Mouse (Mus musculus): ENCODE measurements at regions not wholly inside any gene's neighbourhood (a gene's known extent, or its start where the extent isn't known, plus 50 kb on each side); places are given as distances from the start of the nearest gene placed in this dataset.
"Not testable (repeated sequence)": the region's sequence is repeated elsewhere in the genome, so short reads cannot be mapped to it uniquely, and the experiment has no call there.

DNA sequence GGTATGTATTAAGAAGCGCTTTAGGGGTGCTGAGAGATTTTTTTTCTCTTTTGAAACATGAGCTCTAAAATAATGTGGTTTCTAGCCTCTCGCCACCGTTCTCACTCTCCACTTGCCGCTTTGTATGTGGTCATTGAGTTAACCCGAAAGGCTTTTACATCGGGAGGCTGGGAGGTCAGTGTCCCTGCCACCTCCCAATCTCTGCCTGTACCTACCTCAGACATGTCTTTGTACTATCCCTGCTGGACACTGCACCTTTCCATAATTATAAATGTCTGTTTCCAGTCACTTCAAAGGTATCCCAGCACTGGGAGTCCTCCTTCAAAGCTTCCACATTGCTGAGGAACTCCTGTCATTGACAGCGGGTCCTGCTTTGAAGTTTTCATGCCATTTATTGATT is 347.6 kb upstream of the Tbc1d2b start:
- intact Hi-C loops (cut with DNase I) = no loop called here

DNA sequence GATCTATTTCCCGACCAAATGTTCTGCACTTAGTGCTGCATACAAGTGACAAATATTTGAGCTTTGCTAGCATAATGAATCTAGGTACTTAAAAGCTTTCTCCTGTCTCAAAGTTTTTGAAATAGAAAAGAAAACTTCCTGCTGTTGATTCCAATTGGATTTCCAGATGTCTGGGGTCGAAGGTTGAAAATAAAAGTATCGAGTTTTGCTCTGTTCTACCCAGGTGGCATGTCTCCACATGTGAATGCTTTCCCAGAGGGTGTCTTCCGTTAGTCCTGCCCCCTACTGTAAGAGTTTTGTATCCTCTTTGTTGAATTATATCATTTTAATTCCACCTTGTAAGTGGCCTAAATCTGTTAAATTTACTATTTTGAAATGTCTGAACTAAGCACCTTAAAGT is 327.3 kb upstream of the Tbc1d2b start:
- TF ChIP-seq CTCF (IDR thresholded peaks at IDR 0.05) = no peak
- no peak for DNase-seq (ENCODE audit: extremely low spot score in 1 of 2, low spot score in 2 of 2)
- Histone ChIP-seq H3K27ac (no peak overlapping the region), H3K4me3 (no peak overlapping the region)
- intact Hi-C loops (cut with DNase I) = no loop called here

More for the DNA sequence above, 347.6 kb upstream of the Tbc1d2b start:
- TF ChIP-seq CTCF (IDR thresholded peaks at IDR 0.05) = no peak
- Histone ChIP-seq H3K4me3 (no peak overlapping the region), H3K27ac (no peak overlapping the region)
- no peak for DNase-seq (ENCODE audit: extremely low spot score in 1 of 2, low spot score in 2 of 2)

DNA sequence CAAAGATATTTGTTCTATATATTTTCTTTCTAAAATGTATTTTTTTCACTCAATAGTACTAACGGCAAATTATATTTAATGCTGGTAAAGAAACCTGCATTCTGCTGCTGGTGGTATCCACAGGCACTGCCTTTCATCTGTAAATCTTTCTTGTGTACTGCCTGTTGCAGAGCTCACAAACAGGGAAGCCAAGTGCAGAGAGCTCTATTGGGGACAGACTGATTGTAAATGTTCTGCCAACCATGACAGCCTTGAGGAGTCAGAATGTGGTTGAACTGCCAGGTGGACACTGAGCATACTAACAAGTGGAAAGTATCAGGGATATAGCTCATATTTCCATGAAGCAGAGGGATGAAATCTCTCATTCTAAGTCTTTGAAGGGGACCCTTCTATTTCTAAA is 286.1 kb upstream of the Tbc1d2b start:
- Histone ChIP-seq H3K4me3 (no peak overlapping the region), H3K27ac (no peak overlapping the region)
- no peak for TF ChIP-seq CTCF (IDR thresholded peaks at IDR 0.05)
- DNase-seq (ENCODE audit: extremely low spot score in 1 of 2, low spot score in 2 of 2) = no peak
- intact Hi-C loops (cut with DNase I) = no loop called here

DNA sequence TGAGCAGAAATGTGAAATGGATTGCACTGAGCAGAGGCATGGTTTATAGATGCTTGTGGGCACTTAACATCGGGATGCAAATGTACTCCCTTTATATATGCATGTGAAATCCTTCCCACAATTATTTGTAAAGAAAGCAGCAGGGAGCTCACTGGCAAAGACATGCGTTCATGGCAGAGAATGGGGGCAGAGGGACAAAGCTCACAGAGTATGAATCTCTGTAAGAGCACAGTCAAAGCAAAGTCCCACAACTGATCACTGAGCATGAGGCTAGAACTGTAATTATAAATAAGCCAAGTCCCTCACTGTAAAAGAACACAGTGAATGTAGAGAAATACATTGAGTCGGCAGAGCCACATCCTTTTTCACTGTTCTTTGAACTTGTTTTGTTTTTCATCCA is 285.6 kb upstream of the Tbc1d2b start:
- intact Hi-C loops (cut with DNase I) = no loop called here
- TF ChIP-seq CTCF (IDR thresholded peaks at IDR 0.05) = no peak
- no peak for DNase-seq (ENCODE audit: extremely low spot score in 1 of 2, low spot score in 2 of 2)
- no peak overlapping the region for H3K4me3 ChIP-seq
- H3K27ac ChIP-seq = no peak overlapping the region

DNA sequence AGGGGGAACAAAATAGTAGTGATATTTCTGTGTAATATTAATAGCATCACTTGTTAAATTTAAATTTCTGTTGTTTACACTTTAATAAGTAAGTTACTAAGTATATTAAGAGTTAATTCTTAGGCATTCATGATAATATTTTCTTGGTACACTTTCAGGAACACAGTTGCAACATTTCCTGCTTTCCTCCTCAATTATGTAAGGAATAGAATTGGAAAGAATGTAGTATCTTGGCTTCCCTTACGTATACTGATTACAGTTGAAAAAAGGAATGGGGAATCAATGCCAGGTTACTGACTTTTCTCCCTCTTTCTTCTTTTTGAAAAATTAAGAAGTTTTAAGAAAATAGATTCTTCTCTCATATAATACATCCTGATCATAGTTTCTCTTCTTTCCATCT is 277.3 kb upstream of the Tbc1d2b start:
- no peak for TF ChIP-seq CTCF (IDR thresholded peaks at IDR 0.05)
- Histone ChIP-seq H3K27ac (no peak overlapping the region), H3K4me3 (no peak overlapping the region)
- intact Hi-C loops (cut with DNase I) = no loop called here
- DNase-seq (ENCODE audit: extremely low spot score in 1 of 2, low spot score in 2 of 2) = no peak

DNA sequence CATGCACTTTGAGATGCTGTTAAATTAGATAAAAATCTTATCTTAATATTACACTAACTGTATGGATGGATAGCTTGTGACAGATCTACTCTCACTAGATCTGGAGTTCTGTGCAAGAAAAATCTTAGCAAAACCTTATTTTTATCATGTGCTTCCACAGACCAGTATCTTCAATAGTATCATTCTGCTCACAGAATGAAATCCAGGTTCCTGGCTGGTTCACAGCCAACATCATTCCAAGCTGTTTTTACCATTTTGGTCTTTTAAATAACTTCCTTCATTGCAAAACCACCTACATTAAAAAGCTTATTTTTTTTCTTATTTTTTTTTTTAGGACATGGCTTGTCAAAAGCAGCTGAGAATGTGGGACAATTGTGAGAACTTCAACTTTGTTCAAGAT is 276.1 kb upstream of the Tbc1d2b start:
- intact Hi-C loops (cut with DNase I) = no loop called here
- DNase-seq (ENCODE audit: extremely low spot score in 1 of 2, low spot score in 2 of 2) = no peak
- no peak overlapping the region for H3K4me3 ChIP-seq
- H3K27ac ChIP-seq = no peak overlapping the region
- no peak for TF ChIP-seq CTCF (IDR thresholded peaks at IDR 0.05)

DNA sequence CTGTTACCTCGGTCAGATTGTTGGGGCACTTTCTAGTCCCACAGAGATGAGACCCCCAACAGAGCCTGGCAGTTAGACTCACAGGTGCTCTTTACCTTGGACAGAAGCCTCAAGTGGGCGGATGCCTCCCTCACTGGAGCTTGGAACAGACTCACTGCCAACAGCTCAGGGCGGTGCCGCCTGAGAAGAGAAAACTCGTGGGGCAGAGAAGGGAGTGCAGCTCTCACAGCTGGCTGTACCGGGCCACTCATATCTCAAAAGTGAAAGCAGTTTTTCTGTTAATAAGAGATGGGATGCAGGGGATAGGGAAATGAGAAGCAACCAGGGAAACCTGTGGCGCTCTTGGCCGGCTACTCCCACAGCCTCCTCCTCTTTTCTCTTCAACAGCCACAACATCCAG is 267.1 kb upstream of the Tbc1d2b start:
- intact Hi-C loops (cut with DNase I); DNase-seq (ENCODE audit: extremely low spot score in 1 of 2, low spot score in 2 of 2); H3K27ac ChIP-seq; H3K4me3 ChIP-seq: not testable (repeated sequence)

DNA sequence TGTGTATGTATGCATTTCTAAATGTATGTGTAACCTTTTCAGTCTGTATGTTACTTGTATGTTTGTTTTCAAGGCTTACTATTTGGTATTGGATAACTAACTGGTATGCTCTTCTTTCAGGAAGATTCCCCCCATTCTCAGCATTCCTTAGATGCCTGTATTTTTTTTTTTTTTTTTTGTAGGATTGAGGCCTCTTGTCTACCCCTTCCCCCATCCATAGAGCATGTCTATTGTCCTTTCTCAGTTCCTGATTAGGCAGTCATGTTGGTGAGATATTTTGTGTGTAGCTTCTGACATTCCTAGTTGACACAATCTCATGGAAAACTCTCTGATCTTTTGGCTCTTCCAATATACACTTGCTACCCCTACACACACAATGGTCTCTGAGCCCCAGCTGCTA is 262.8 kb upstream of the Tbc1d2b start:
- no peak overlapping the region for H3K27ac ChIP-seq
- no peak for TF ChIP-seq CTCF (IDR thresholded peaks at IDR 0.05)
- no peak overlapping the region for H3K4me3 ChIP-seq
- intact Hi-C loops (cut with DNase I) = no loop called here
- no peak for DNase-seq (ENCODE audit: extremely low spot score in 1 of 2, low spot score in 2 of 2)

DNA sequence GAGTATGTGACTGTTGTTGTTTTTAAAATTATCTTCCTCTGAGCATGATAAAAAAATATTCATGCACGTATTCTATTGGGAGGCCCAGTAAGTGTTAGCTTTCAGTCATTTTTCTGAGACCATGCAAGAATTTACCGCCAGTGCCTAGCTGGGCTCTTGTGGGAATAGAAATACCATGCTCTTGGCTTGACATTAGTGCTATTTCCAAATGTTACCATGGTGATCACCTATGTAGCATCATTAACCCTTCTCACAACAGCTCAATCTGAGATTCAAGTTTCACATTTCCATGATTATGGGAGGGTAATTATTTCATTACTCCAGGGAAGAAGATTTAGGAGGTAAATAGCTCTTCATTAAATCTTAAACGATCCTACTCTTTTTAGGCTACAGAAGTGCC is 250.6 kb upstream of the Tbc1d2b start:
- TF ChIP-seq CTCF (IDR thresholded peaks at IDR 0.05) = no peak

DNA sequence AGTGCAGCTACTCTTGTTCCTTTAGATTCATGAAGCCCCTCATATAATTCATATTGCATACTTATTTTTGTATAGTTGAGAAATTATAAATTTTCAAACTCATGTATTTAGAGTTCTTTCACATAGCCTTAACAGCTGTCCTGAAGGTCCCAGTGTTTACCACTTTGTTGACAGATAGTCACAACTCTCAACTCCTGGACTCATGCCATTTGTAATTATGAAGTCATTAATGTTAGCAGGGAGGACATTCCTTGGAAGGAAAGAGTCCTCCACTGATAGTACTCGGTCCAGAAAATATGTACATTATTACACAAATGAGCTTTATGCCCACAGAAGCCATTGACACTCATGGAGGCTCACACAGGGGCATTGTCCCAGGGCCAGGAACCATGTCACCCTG is 224.3 kb upstream of the Tbc1d2b start:
- no peak for DNase-seq (ENCODE audit: extremely low spot score in 1 of 2, low spot score in 2 of 2)
- no peak overlapping the region for H3K27ac ChIP-seq
- no peak for TF ChIP-seq CTCF (IDR thresholded peaks at IDR 0.05)
- H3K4me3 ChIP-seq = no peak overlapping the region
- intact Hi-C loops (cut with DNase I) = no loop called here

More for the DNA sequence above, 250.6 kb upstream of the Tbc1d2b start:
- no peak overlapping the region for H3K4me3 ChIP-seq
- intact Hi-C loops (cut with DNase I) = no loop called here
- H3K27ac ChIP-seq = no peak overlapping the region
- DNase-seq (ENCODE audit: extremely low spot score in 1 of 2, low spot score in 2 of 2) = no peak

DNA sequence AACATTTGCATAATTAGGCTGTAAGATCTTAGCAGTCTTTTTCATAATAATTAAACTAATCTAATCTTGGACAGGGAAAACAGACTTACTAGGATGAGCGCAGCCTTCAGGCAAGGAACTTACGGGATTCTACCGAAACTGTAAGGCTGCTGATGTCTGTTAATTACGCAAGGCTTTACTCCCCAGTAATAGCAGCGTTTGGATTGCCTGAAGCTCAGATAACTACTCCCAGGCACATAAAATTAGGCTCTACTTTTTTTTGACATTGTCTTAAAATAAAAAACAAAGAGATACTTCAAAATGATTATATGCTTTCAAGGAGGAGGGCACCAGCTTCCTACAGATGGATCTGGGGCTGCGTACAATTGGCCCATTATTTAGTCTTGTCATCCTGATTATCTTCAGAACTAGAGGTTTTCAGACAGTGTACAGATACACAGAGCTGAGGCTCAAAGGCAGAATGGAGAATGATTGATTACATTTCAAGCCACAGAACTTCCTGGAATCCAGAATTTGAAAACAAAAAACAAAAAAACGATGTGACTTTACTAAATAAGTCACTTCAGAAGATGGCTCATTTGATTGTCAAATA is 220.1 kb upstream of the Tbc1d2b start:
- DNase-seq (ENCODE audit: extremely low spot score in 1 of 2, low spot score in 2 of 2) = no peak
- intact Hi-C loops (cut with DNase I) = no loop called here
- H3K27ac ChIP-seq = no peak overlapping the region
- no peak overlapping the region for H3K4me3 ChIP-seq
- TF ChIP-seq CTCF (IDR thresholded peaks at IDR 0.05) = no peak

DNA sequence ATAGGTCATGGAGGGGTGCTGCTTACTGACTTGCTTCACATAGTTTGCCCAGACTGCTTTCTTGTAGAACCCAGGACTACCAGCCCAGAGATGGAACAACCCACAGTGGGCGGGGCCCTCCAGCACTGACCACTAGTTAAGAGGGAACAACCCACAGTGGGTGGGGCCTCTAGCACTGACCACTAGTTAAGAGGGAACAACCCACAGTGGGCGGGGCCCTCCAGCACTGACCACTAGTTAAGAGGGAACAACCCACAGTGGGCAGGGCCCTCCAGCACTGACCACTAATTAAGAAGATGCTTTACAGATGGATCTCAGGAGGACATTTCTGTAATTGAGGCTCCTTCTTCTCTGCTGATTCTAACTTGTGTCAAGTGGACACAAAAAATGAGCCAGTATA is 180.0 kb upstream of the Tbc1d2b start:
- no peak for TF ChIP-seq CTCF (IDR thresholded peaks at IDR 0.05)
- H3K4me3 ChIP-seq = no peak overlapping the region
- intact Hi-C loops (cut with DNase I) = no loop called here

DNA sequence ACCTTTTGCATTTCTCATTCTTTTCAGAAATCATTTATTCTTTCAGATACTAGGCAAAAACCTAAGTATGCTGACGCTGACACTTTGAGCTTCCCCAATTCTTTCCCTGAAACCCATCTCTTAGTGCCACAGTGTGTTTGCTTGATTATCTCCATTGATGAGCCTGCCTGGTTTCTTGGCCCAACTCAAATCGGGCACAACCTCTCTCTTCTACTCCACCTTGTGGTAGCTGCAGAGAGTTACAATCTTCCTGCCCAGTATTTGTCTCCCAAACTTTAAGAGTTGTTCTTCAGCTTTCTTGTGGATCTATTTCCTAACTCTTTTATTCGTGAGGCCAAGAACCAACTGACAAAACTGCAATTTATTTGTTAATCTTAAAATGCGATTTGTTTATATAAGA is 176.4 kb upstream of the Tbc1d2b start:
- intact Hi-C loops (cut with DNase I) = loop anchor here (1.0 to 5.0 kb wide), 2 partner anchors 130 to 241 kb away; no protein-coding TSS in a partner anchor
- no peak overlapping the region for H3K27ac ChIP-seq
- no peak for DNase-seq (ENCODE audit: extremely low spot score in 1 of 2, low spot score in 2 of 2)
- peak; percentile 75 for TF ChIP-seq CTCF (IDR thresholded peaks at IDR 0.05)
- H3K4me3 ChIP-seq = no peak overlapping the region

More for the DNA sequence above, 180.0 kb upstream of the Tbc1d2b start:
- no peak overlapping the region for H3K27ac ChIP-seq
- no peak for DNase-seq (ENCODE audit: extremely low spot score in 1 of 2, low spot score in 2 of 2)

All from left cerebral cortex, adult 2 months (tissue).